Mouse (Mus musculus) MEL (cell line): ENCODE results near the gene Casz1.

Experiments
- BHLHE40 ChIP-seq: IDR thresholded peaks from 2 replicates; pipeline ENCODE4 v1.6.1; 2012; ENCODE audit warnings: low read depth, mild to moderate bottlenecking, inconsistent platforms, low read length, improper control_type of control experiment, borderline replicate concordance
- CHD1 ChIP-seq: IDR thresholded peaks from 2 replicates; pipeline ENCODE4 v1.6.1; 2012; ENCODE audit warnings: low read depth, mild to moderate bottlenecking, inconsistent platforms, low read length, improper control_type of control experiment
- CTCF ChIP-seq, 3 experiments: IDR thresholded peaks in 2 of 3; conservative IDR thresholded peaks in 1 of 3; 2 replicates each; pipeline ENCODE4 v1.5.1; 2011 to 2012; ENCODE audit warnings: low read length in 3 of 3, low read depth in 2 of 3, mild to moderate bottlenecking in 2 of 3, improper control_type of control experiment in 1 of 3, inconsistent platforms in 1 of 3, mixed read lengths in 1 of 3, moderate library complexity in 1 of 3; ENCODE audit not compliant: control insufficient read depth in 1 of 3, insufficient read depth in 1 of 3, poor library complexity in 1 of 3, severe bottlenecking in 1 of 3
- E2F4 ChIP-seq: IDR thresholded peaks from 2 replicates; pipeline ENCODE4 v1.6.1; 2011; ENCODE audit warnings: low read depth, low read length, improper control_type of control experiment, borderline replicate concordance
- EP300 ChIP-seq, 2 experiments: IDR thresholded peaks; 2 replicates each; pipeline ENCODE4 v1.6.1; 2011; ENCODE audit warnings: improper control_type of control experiment in 2 of 2, low read length in 2 of 2, low read depth in 1 of 2, mild to moderate bottlenecking in 1 of 2
- NRF1 ChIP-seq: IDR thresholded peaks from 2 replicates; pipeline ENCODE4 v1.6.1; 2014; ENCODE audit warnings: low read depth, mild to moderate bottlenecking, inconsistent platforms, low read length, improper control_type of control experiment, moderate library complexity; ENCODE audit not compliant: poor library complexity, insufficient read depth, severe bottlenecking
- POLR2A ChIP-seq, 2 experiments: IDR thresholded peaks; 2 replicates each; pipeline ENCODE4 v1.6.1; 2011 to 2012; ENCODE audit warnings: low read length in 2 of 2, mild to moderate bottlenecking in 2 of 2, control low read depth in 1 of 2, improper control_type of control experiment in 1 of 2, low read depth in 1 of 2, moderate library complexity in 1 of 2; ENCODE audit not compliant: control insufficient read depth in 1 of 2, insufficient read depth in 1 of 2, poor library complexity in 1 of 2
- POLR2AphosphoS5 ChIP-seq: IDR thresholded peaks from 2 replicates; pipeline ENCODE4 v1.6.1; 2012; ENCODE audit warnings: low read depth, borderline replicate concordance, mild to moderate bottlenecking, inconsistent platforms, low read length, moderate library complexity, mixed read lengths
- TCF12 ChIP-seq: IDR thresholded peaks from 2 replicates; pipeline ENCODE4 v1.6.1; 2014; ENCODE audit warnings: low read depth, mild to moderate bottlenecking, inconsistent platforms, low read length, improper control_type of control experiment, moderate library complexity
- USF2 ChIP-seq, 2 experiments: IDR thresholded peaks; 2 replicates each; pipeline ENCODE4 v1.6.1; 2011 to 2012; ENCODE audit warnings: improper control_type of control experiment in 2 of 2, low read length in 2 of 2, borderline replicate concordance in 1 of 2, inconsistent platforms in 1 of 2, low read depth in 1 of 2, mild to moderate bottlenecking in 1 of 2; ENCODE audit not compliant: insufficient read depth in 1 of 2

DNA sequence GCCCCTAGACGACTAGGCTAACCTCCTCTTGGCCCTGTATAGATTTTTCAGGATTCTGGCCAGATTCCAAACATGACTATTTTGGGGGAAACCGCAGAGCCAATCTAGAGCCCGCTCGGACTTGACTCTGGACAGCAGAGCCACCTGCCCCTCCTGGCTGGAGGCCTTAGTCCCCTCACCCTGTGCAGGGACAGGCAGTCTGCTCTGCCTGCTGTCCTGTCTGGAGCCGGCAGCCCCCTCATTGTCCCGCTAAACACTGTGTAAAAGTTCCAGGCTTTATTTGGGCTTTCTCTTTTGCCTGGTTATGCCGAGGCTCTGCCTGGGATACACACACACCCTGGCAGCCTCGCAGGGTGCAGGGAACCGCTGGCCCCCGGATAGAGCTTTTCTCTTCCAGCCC is 81.2 kb downstream of the Casz1 start:
- TF ChIP-seq POLR2A (IDR thresholded peaks at IDR 0.05; ENCODE audit: control insufficient read depth in 1 of 2, insufficient read depth in 1 of 2, low read depth in 1 of 2, low read length in 2 of 2, poor library complexity in 1 of 2) (no peak), TCF12 (no peak), NRF1 (no peak), CTCF (IDR thresholded peaks at IDR 0.05 in 2 of 3, conservative IDR thresholded peaks at IDR 0.05 in 1 of 3; ENCODE audit: control insufficient read depth in 1 of 3, insufficient read depth in 1 of 3, low read depth in 2 of 3, low read length in 3 of 3, poor library complexity in 1 of 3, severe bottlenecking in 1 of 3) (no peak), BHLHE40 (no peak), EP300 (IDR thresholded peaks at IDR 0.05; ENCODE audit: low read depth in 1 of 2, low read length in 2 of 2) (no peak), E2F4 (no peak), CHD1 (no peak), POLR2AphosphoS5 (no peak), USF2 (IDR thresholded peaks at IDR 0.05; ENCODE audit: borderline replicate concordance in 1 of 2, insufficient read depth in 1 of 2, low read depth in 1 of 2, low read length in 2 of 2) (no peak)
